Mouse (Mus musculus): ENCODE data around the gene Wasf2. TPM values are rescaled to one million over a fixed set of nuclear protein-coding genes. Genes with fewer than 3 reads are reported as not detected.

Wasf2 gene
- total and polyA plus RNA-seq, 2 experiments from 2014 or later, result 18.3 to 26.0 TPM

DNA sequence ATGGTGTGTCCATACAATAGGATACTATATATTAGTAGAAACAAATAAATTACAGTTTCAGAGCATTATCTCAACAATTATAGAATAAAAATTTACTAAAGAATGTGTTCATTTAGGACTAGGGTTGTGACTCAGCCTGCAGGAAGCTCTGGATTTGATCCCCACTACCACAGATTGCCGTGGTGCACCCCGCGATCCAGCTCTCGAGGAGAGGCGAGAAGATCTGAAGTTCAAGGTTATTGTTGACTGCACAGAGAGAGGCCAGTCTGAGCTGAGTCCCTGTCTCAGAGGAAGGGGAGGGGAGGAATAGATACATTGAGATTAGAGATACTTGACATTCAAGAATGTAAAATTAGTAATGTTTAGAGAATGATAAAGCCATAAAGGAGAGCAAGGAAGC, 24.7 kb downstream of the Wasf2 start:
- no peak for TF ChIP-seq CTCF (IDR thresholded peaks at IDR 0.05)
- no peak for DNase-seq (ENCODE audit: low spot score)
- Histone ChIP-seq H3K4me2 (ENCODE audit: low read depth, low read length, poor library complexity, severe bottlenecking) (no peak overlapping the region), H3K9ac (replicated peaks; ENCODE audit: low read length, poor library complexity, severe bottlenecking) (no peak overlapping the region), H3K9me3 (ENCODE audit: low read length) (no peaks in the 10 kb centered on the region), H3K27ac (ENCODE audit: low read depth, low read length) (no peak overlapping the region), H3K27me3 (ENCODE audit: insufficient read depth, low read length) (no peaks in the 10 kb centered on the region), H3K4me3 (ENCODE audit: low read depth, low read length) (no peak overlapping the region), H3K36me3 (ENCODE audit: insufficient read depth, low read length) (no peaks in the 10 kb centered on the region), H3K4me1 (ENCODE audit: insufficient read depth, low read length) (no peaks in the 10 kb centered on the region)
- ATAC-seq (ENCODE audit: low FRiP score), result no peak
- 93% methylated on average over 5 of the region's 5 CpGs for WGBS

DNA sequence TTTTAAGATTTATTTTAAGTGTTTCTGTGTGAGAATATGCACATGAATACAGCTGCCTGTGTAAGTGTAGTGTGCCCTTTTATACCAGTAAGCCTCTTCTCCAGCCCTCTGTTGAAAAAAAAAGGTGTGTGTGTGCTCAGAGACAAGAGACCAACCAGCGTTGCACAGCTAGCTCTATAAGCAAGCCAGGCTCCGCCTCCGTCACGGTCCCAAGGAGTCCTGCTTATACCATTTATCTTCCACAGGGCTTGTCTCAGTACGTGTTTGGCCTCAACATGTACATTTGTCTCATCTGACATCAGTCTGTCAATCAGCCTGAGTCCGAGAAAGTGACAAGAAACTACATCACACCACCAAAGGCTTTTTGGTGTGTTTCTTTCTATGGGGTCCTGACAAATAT, 25.4 kb downstream of the Wasf2 start:
- ATAC-seq (ENCODE audit: low FRiP score) (no peak), DNase-seq (ENCODE audit: low spot score) (no peak)
- TF ChIP-seq CTCF (IDR thresholded peaks at IDR 0.05), result no peak
- Histone ChIP-seq H3K4me3 (ENCODE audit: low read depth, low read length) (no peak overlapping the region), H3K27me3 (ENCODE audit: insufficient read depth, low read length) (no peaks in the 10 kb centered on the region), H3K36me3 (ENCODE audit: insufficient read depth, low read length) (no peaks in the 10 kb centered on the region), H3K4me1 (ENCODE audit: insufficient read depth, low read length) (no peaks in the 10 kb centered on the region), H3K4me2 (ENCODE audit: low read depth, low read length, poor library complexity, severe bottlenecking) (no peak overlapping the region), H3K9ac (replicated peaks; ENCODE audit: low read length, poor library complexity, severe bottlenecking) (no peak overlapping the region), H3K9me3 (ENCODE audit: low read length) (no peaks in the 10 kb centered on the region), H3K27ac (ENCODE audit: low read depth, low read length) (no peak overlapping the region)
- 88% methylated on average over 6 of the region's 6 CpGs for WGBS

DNA sequence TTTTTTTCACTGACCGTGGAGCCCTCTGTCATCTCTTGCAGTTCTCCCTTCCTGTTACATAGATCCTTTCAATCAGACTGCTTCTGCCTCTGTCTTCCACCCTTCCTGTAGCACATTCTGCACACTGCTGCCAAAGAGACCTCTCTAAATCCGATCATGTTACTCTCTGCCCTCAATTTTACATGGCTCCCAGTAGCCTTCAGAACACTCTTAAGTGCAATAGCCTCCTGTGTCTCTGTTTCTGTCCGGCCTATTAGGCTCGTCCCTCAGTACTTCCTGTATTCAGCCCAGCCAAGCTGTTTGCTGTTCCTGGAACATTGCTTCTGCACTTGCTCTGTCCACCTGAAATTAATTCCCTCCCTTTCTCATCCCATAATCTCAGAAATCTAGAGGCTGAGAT, 26.1 kb downstream of the Wasf2 start:
- Histone ChIP-seq H3K9ac (replicated peaks; ENCODE audit: low read length, poor library complexity, severe bottlenecking) (no peak overlapping the region), H3K4me2 (ENCODE audit: low read depth, low read length, poor library complexity, severe bottlenecking) (no peak overlapping the region), H3K9me3 (ENCODE audit: low read length) (no peaks in the 10 kb centered on the region), H3K27me3 (ENCODE audit: insufficient read depth, low read length) (no peaks in the 10 kb centered on the region), H3K27ac (ENCODE audit: low read depth, low read length) (no peak overlapping the region), H3K4me1 (ENCODE audit: insufficient read depth, low read length) (no peaks in the 10 kb centered on the region), H3K4me3 (ENCODE audit: low read depth, low read length) (no peak overlapping the region), H3K36me3 (ENCODE audit: insufficient read depth, low read length) (no peaks in the 10 kb centered on the region)
- DNase-seq (ENCODE audit: low spot score) (no peak), ATAC-seq (ENCODE audit: low FRiP score) (no peak)
- WGBS, result 86% methylated on average over 4 of the region's 4 CpGs
- no peak for TF ChIP-seq CTCF (IDR thresholded peaks at IDR 0.05)

DNA sequence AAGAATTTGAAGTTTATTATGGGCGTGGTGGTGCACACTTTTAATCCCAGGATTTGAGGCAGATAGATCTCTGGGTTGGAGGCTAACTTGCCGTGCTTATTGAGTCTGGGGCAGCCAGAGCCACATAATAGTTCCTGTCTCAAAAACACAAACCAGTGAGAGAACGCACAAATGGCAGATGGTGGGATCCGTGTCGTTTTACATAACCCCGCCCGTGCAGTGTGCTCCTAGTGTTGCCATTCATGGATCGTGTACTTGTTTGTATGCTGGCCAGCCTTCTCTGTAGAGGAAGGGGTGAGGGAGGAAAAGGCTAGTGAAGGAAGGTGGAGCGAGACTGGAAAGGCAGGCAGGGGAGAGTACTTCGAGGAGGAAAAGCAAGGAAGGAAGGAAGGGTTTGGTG, 26.5 kb downstream of the Wasf2 start:
- ATAC-seq (ENCODE audit: low FRiP score), result no peak
- Histone ChIP-seq H3K36me3 (ENCODE audit: insufficient read depth, low read length) (no peaks in the 10 kb centered on the region), H3K27ac (ENCODE audit: low read depth, low read length) (no peak overlapping the region), H3K9me3 (ENCODE audit: low read length) (no peaks in the 10 kb centered on the region), H3K4me3 (ENCODE audit: low read depth, low read length) (no peak overlapping the region), H3K4me1 (ENCODE audit: insufficient read depth, low read length) (no peaks in the 10 kb centered on the region), H3K27me3 (ENCODE audit: insufficient read depth, low read length) (no peaks in the 10 kb centered on the region), H3K9ac (replicated peaks; ENCODE audit: low read length, poor library complexity, severe bottlenecking) (no peak overlapping the region), H3K4me2 (ENCODE audit: low read depth, low read length, poor library complexity, severe bottlenecking) (no peak overlapping the region)
- 71% methylated on average over 10 of the region's 10 CpGs for WGBS
- no peak for TF ChIP-seq CTCF (IDR thresholded peaks at IDR 0.05)
- no peak for DNase-seq (ENCODE audit: low spot score)

DNA sequence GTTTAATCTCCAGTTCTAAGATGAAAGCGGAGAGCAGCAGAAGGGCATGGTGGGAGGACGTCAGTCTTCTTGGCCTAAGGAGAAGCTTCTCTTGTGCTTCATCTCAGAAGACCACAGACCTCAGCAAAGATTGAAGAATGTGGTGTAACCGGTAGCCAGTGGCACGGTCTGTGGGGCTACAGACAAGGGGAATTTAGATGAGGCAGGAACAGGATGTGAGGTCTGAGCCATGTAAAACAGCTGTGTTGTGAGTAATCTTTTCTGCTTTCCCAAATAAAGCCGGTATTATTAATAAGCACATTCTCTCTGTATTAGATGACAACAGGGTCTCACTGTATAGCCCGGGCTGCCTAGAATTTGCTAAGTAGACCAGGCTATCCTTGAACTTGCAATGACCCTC, 28.8 kb downstream of the Wasf2 start:
- Histone ChIP-seq H3K4me3 (ENCODE audit: low read depth, low read length) (no peak overlapping the region), H3K4me1 (ENCODE audit: insufficient read depth, low read length) (no peaks in the 10 kb centered on the region), H3K36me3 (ENCODE audit: insufficient read depth, low read length) (no peaks in the 10 kb centered on the region), H3K27ac (ENCODE audit: low read depth, low read length) (no peak overlapping the region), H3K27me3 (ENCODE audit: insufficient read depth, low read length) (no peaks in the 10 kb centered on the region), H3K9ac (replicated peaks; ENCODE audit: low read length, poor library complexity, severe bottlenecking) (no peak overlapping the region), H3K4me2 (ENCODE audit: low read depth, low read length, poor library complexity, severe bottlenecking) (no peak overlapping the region), H3K9me3 (ENCODE audit: low read length) (no peaks in the 10 kb centered on the region)
- TF ChIP-seq CTCF (IDR thresholded peaks at IDR 0.05), result no peak
- WGBS, result 77% methylated on average over 6 of the region's 6 CpGs
- DNase-seq (ENCODE audit: low spot score) (no peak), ATAC-seq (ENCODE audit: low FRiP score) (no peak)

DNA sequence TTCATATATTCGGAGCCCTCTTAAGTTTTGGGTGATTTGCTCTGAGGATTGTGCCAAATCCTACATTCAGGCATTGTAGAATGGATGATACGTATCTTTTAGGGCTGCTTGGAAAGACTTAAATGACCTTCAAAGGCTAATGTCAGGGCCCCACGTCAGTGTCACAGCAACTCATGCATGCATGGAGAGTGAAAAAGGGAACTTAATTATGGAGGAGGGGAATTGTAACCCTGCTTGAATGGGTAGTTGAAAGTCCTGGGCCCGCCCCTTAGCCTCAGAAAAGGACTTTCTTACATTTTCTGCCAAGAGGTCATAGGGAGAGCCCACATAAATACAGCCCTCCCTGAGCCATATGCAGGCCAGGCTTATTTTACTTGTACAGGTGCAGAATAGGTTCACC, 29.3 kb downstream of the Wasf2 start:
- TF ChIP-seq CTCF (IDR thresholded peaks at IDR 0.05), result no peak
- H3K9ac ChIP-seq (replicated peaks; ENCODE audit: low read length, poor library complexity, severe bottlenecking), result no peak overlapping the region
- H3K36me3 ChIP-seq (ENCODE audit: insufficient read depth, low read length), result no peaks in the 10 kb centered on the region
- H3K4me3 ChIP-seq (ENCODE audit: low read depth, low read length), result no peak overlapping the region
- WGBS, result 61% methylated on average over 4 of the region's 4 CpGs
- no peaks in the 10 kb centered on the region for H3K9me3 ChIP-seq (ENCODE audit: low read length)
- DNase-seq (ENCODE audit: low spot score) (no peak), ATAC-seq (ENCODE audit: low FRiP score) (no peak)
- H3K4me2 ChIP-seq (ENCODE audit: low read depth, low read length, poor library complexity, severe bottlenecking), result no peak overlapping the region
- no peak overlapping the region for H3K27ac ChIP-seq (ENCODE audit: low read depth, low read length)
- H3K27me3 ChIP-seq (ENCODE audit: insufficient read depth, low read length), result no peaks in the 10 kb centered on the region
- H3K4me1 ChIP-seq (ENCODE audit: insufficient read depth, low read length), result no peaks in the 10 kb centered on the region

DNA sequence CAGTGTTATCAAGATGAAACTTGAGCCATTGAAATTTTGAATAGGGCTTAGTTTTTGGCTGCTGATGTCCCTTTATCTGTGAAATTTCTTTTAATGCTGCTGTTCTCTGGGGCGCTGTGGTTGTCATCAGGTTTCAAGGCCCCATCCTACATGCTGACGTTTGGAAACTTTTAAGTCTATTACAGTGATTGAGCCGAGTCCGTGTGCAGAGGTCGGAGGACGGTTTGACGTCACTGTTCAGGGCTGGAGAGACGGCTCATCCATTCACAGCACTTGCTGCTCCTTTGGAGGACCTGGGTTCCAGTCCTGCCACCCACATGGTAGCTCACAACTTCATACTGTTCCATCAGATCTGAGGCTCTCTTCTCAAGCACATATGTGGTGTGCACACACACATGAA, 29.9 kb downstream of the Wasf2 start:
- H3K4me3 ChIP-seq (ENCODE audit: low read depth, low read length), result no peak overlapping the region
- no peaks in the 10 kb centered on the region for H3K4me1 ChIP-seq (ENCODE audit: insufficient read depth, low read length)
- no peaks in the 10 kb centered on the region for H3K36me3 ChIP-seq (ENCODE audit: insufficient read depth, low read length)
- H3K9ac ChIP-seq (replicated peaks; ENCODE audit: low read length, poor library complexity, severe bottlenecking), result no peak overlapping the region
- ATAC-seq (ENCODE audit: low FRiP score), result no peak
- H3K27me3 ChIP-seq (ENCODE audit: insufficient read depth, low read length), result no peaks in the 10 kb centered on the region
- TF ChIP-seq CTCF (IDR thresholded peaks at IDR 0.05), result no peak
- no peaks in the 10 kb centered on the region for H3K9me3 ChIP-seq (ENCODE audit: low read length)
- no peak for DNase-seq (ENCODE audit: low spot score)
- no peak overlapping the region for H3K27ac ChIP-seq (ENCODE audit: low read depth, low read length)
- WGBS, result 76% methylated on average over 8 of the region's 8 CpGs
- H3K4me2 ChIP-seq (ENCODE audit: low read depth, low read length, poor library complexity, severe bottlenecking), result no peak overlapping the region
